Mouse (Mus musculus): ENCODE results near the gene Mmel1. TPM values are rescaled to one million over a fixed set of nuclear protein-coding genes. Genes with fewer than 3 reads are reported as not detected.

Mmel1 gene
- polyA plus RNA-seq, 1 experiment from 2014 or later = not detected

DNA sequence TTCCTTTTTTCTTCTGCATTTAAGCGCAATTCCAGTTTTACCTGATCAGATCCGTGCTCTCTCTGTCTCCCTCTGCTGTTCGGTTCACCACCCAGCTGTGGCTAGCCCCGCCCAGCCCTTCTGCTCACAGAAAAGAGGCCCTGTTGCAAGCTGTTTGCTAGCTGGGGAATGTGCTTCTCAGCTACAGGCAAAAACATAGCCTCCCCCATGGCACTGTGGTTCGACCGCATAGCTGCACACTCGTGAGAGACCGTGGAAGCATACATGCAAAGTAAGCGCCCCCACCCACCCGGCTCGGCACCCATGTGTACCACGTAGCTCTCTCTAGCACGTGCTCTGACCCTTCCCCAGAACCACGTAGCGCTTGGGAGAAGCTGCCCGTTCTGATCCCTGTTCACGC lies 38.4 kb downstream of the Mmel1 start:
- peaks cover 10% of the 10 kb centered on the region for H3K4me1 ChIP-seq (ENCODE audit: control insufficient read depth, insufficient read depth, low read length)
- no peaks in the 10 kb centered on the region for H3K9me3 ChIP-seq (ENCODE audit: control insufficient read depth, low read length)
- no peak overlapping the region for H3K4me2 ChIP-seq (ENCODE audit: low read depth, severe bottlenecking)
- 52% methylated on average over 17 of the region's 17 CpGs for WGBS
- H3K27me3 ChIP-seq (ENCODE audit: control insufficient read depth, insufficient read depth, low read length) = no peaks in the 10 kb centered on the region
- no peak overlapping the region for H3K9ac ChIP-seq (ENCODE audit: low read length)
- peak; percentile 84 for DNase-seq (ENCODE audit: low spot score)
- H3K27ac ChIP-seq (replicated peaks; ENCODE audit: low read depth, low read length) = no peak overlapping the region
- peak; percentile 45; the same call in 1 of the 2 replicates for ATAC-seq (ENCODE audit: insufficient number of reproducible peaks, low FRiP score, low TSS enrichment, low read depth)
- H3K4me3 ChIP-seq (ENCODE audit: low read depth, low read length) = no peak overlapping the region
- H3K36me3 ChIP-seq (ENCODE audit: control insufficient read depth, insufficient read depth, low read length) = no peaks in the 10 kb centered on the region

DNA sequence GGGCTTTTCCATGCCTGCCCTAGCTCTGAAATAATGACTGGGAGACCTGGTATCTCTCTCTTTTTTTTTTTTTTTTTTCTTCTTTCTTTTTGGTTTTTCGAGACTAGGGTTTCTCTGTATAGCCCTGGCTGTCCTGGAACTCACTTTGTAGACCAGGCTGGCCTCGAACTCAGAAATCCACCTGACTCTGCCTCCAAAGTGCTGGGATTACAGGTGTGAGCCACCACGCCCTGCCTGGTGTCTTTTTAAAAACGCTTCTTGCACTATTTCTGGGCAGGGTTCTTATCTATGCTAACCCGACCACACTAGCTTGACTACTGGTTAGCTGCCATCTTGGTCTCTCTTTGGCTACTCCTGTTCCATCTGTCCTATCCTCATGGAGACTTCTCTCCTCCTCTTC lies 39.1 kb downstream of the Mmel1 start:
- ATAC-seq (ENCODE audit: insufficient number of reproducible peaks, low FRiP score, low TSS enrichment, low read depth) = no peak
- Histone ChIP-seq H3K4me1 (ENCODE audit: control insufficient read depth, insufficient read depth, low read length) (peaks cover 10% of the 10 kb centered on the region), H3K4me2 (ENCODE audit: low read depth, severe bottlenecking) (no peak overlapping the region), H3K9ac (ENCODE audit: low read length) (no peak overlapping the region), H3K36me3 (ENCODE audit: control insufficient read depth, insufficient read depth, low read length) (no peaks in the 10 kb centered on the region), H3K27ac (replicated peaks; ENCODE audit: low read depth, low read length) (no peak overlapping the region), H3K4me3 (ENCODE audit: low read depth, low read length) (no peak overlapping the region), H3K9me3 (ENCODE audit: control insufficient read depth, low read length) (no peaks in the 10 kb centered on the region), H3K27me3 (ENCODE audit: control insufficient read depth, insufficient read depth, low read length) (no peaks in the 10 kb centered on the region)
- WGBS = 89% methylated on average over 5 of the region's 5 CpGs
- DNase-seq (ENCODE audit: low spot score) = no peak

DNA sequence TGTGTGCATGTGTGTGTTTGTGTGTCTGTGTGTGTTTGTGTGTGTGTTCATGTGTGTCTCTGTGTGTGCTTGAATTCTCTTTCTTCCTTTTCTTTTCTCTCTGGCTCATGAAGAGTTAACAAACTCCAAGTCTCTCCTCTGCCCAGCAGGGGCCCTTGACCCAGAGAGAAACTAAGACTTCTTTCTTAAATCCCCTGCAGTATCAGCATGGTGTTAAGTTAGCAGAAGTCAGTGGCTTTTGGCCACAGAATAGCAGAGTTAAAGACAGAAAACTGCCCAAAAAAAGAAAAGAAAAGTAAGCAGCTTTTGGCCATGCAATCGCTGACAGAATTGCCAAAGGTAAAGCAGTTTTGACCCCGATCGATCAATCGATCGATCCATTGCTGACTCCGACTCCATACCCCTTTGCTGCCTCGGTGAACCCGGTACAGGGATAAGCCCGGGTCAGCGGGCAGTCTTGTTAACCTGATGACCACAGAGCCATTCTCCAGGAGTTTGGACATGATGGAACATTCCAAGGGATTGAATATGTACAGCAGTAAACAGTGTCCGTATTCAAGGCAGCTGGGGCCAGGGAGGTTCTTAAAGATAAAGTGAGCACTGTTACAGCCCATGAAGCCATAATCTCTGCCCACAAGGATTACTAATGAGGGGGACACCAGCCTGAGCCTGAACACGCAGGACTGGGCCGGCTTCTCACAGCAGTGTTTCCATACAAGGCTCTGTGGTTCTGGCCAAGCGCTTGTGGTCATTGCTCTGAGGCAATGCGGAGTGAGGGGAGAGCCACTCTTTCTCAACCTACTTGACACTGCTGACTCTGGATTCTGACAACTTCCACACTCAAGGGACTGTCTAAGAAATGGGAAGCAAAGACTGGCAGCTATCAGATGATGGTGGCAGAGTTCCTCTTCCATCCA lies 41.5 kb downstream of the Mmel1 start:
- 37% methylated on average over 15 of the region's 15 CpGs for WGBS
- Histone ChIP-seq H3K9ac (ENCODE audit: low read length) (no peak overlapping the region), H3K27ac (replicated peaks; ENCODE audit: low read depth, low read length) (no peak overlapping the region), H3K9me3 (ENCODE audit: control insufficient read depth, low read length) (no peaks in the 10 kb centered on the region), H3K27me3 (ENCODE audit: control insufficient read depth, insufficient read depth, low read length) (no peaks in the 10 kb centered on the region), H3K36me3 (ENCODE audit: control insufficient read depth, insufficient read depth, low read length) (no peaks in the 10 kb centered on the region), H3K4me2 (ENCODE audit: low read depth, severe bottlenecking) (no peak overlapping the region), H3K4me3 (ENCODE audit: low read depth, low read length) (no peak overlapping the region), H3K4me1 (ENCODE audit: control insufficient read depth, insufficient read depth, low read length) (peaks cover 6% of the 10 kb centered on the region)
- ATAC-seq (ENCODE audit: insufficient number of reproducible peaks, low FRiP score, low TSS enrichment, low read depth) (no peak), DNase-seq (ENCODE audit: low spot score) (no peak)

DNA sequence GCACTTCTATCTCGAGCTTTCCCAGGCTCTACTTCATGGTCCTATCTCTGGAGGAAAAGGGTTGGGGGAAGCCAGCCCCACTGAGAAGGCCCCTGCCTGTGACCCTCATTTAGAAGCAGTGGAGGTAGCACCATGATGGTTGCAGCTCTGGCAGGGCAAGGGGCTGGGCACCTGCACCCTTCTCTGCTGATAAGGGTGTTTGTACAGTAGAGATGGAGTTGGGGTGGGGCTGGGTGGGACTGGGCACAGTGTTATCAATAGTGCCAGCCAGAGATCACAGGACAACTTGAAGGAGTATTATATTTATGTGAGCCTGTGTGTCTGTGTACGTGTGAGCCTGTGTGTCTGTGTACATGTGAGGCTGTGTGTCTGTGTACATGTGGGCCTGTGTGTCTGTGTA lies 42.3 kb downstream of the Mmel1 start:
- ATAC-seq (ENCODE audit: insufficient number of reproducible peaks, low FRiP score, low TSS enrichment, low read depth) = no peak
- no peak for DNase-seq (ENCODE audit: low spot score)
- Histone ChIP-seq H3K9me3 (ENCODE audit: control insufficient read depth, low read length) (no peaks in the 10 kb centered on the region), H3K9ac (ENCODE audit: low read length) (no peak overlapping the region), H3K4me1 (ENCODE audit: control insufficient read depth, insufficient read depth, low read length) (peaks cover 6% of the 10 kb centered on the region), H3K27ac (replicated peaks; ENCODE audit: low read depth, low read length) (no peak overlapping the region), H3K27me3 (ENCODE audit: control insufficient read depth, insufficient read depth, low read length) (no peaks in the 10 kb centered on the region), H3K4me3 (ENCODE audit: low read depth, low read length) (no peak overlapping the region), H3K36me3 (ENCODE audit: control insufficient read depth, insufficient read depth, low read length) (no peaks in the 10 kb centered on the region), H3K4me2 (ENCODE audit: low read depth, severe bottlenecking) (no peak overlapping the region)
- 86% methylated on average over 2 of the region's 2 CpGs for WGBS

DNA sequence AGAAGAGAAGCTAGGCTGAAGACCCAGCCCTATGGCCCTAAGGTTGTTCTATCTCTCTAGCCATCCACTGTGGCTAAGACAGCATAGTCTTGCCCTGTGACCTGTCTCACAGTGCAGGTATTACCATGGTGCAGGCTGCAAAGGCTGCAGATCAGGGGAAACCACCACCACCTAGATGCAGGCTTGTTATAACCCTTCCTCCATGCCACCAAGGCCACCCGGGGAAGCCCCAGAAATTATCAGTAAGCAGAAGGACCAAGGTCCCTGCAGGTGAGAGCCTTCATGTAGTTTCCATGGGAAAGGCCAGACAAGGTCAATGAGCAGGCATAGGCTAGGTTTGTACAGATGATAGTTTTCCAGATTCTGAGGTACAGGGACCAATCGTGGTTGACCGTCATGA lies 44.5 kb downstream of the Mmel1 start:
- Histone ChIP-seq H3K36me3 (ENCODE audit: control insufficient read depth, insufficient read depth, low read length) (peaks cover 3% of the 10 kb centered on the region; the same call in 1 of the 2 replicates), H3K4me1 (ENCODE audit: control insufficient read depth, insufficient read depth, low read length) (peaks cover 4% of the 10 kb centered on the region), H3K4me2 (ENCODE audit: low read depth, severe bottlenecking) (no peak overlapping the region), H3K4me3 (ENCODE audit: low read depth, low read length) (no peak overlapping the region), H3K27me3 (ENCODE audit: control insufficient read depth, insufficient read depth, low read length) (no peaks in the 10 kb centered on the region), H3K9me3 (ENCODE audit: control insufficient read depth, low read length) (no peaks in the 10 kb centered on the region), H3K27ac (replicated peaks; ENCODE audit: low read depth, low read length) (no peak overlapping the region), H3K9ac (ENCODE audit: low read length) (no peak overlapping the region)
- WGBS = 93% methylated on average over 3 of the region's 3 CpGs
- no peak for ATAC-seq (ENCODE audit: insufficient number of reproducible peaks, low FRiP score, low TSS enrichment, low read depth)
- no peak for DNase-seq (ENCODE audit: low spot score)

DNA sequence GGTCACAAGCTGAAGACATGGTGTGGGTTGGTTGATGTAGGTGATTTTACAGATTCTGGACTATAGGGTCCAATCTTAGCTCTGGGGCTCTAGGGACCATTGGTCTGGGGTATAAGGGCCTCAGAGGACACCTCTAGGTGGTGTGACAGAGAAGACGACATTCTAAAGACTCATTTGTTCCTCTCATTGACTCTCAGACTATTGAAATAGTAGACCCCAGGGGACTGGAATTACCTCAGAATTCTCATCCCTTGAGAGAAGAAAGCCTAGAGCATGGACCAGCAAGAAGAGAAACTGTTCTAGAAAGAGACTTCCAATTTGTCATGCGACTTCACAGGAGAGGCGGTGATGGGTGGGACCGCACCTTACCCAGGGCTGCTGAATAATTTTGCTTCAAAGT lies 44.9 kb downstream of the Mmel1 start:
- H3K27ac ChIP-seq (replicated peaks; ENCODE audit: low read depth, low read length) = no peak overlapping the region
- H3K4me3 ChIP-seq (ENCODE audit: low read depth, low read length) = no peak overlapping the region
- peaks cover 3% of the 10 kb centered on the region; the same call in 1 of the 2 replicates for H3K36me3 ChIP-seq (ENCODE audit: control insufficient read depth, insufficient read depth, low read length)
- H3K9me3 ChIP-seq (ENCODE audit: control insufficient read depth, low read length) = no peaks in the 10 kb centered on the region
- WGBS = 96% methylated on average over 4 of the region's 4 CpGs
- DNase-seq (ENCODE audit: low spot score) (no peak), ATAC-seq (ENCODE audit: insufficient number of reproducible peaks, low FRiP score, low TSS enrichment, low read depth) (no peak)
- no peak overlapping the region for H3K4me2 ChIP-seq (ENCODE audit: low read depth, severe bottlenecking)
- H3K4me1 ChIP-seq (ENCODE audit: control insufficient read depth, insufficient read depth, low read length) = peaks cover 4% of the 10 kb centered on the region
- no peak overlapping the region for H3K9ac ChIP-seq (ENCODE audit: low read length)
- no peaks in the 10 kb centered on the region for H3K27me3 ChIP-seq (ENCODE audit: control insufficient read depth, insufficient read depth, low read length)

DNA sequence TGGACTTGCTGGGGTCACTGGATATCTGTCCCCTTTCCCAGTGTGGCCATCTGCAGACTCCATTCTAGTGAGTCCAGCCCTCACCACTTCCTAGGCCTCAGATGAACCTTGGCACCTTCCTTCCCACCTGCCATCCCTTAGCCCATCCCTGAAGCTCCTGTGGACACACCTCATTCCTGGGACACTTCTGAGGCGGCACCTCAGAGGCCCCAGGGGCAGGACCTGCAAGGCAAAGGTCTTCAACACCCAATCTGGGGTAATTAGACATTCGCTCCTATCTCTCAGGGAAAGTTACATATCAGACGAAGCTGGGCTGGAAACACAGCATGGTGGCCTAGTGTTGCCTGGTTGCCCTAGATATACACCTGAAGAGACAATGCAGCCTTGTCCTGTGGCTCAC lies 45.3 kb downstream of the Mmel1 start:
- Histone ChIP-seq H3K9ac (ENCODE audit: low read length) (no peak overlapping the region), H3K27ac (replicated peaks; ENCODE audit: low read depth, low read length) (no peak overlapping the region), H3K4me1 (ENCODE audit: control insufficient read depth, insufficient read depth, low read length) (peaks cover 4% of the 10 kb centered on the region), H3K4me3 (ENCODE audit: low read depth, low read length) (no peak overlapping the region), H3K4me2 (ENCODE audit: low read depth, severe bottlenecking) (no peak overlapping the region), H3K36me3 (ENCODE audit: control insufficient read depth, insufficient read depth, low read length) (peaks cover 3% of the 10 kb centered on the region; the same call in 1 of the 2 replicates), H3K27me3 (ENCODE audit: control insufficient read depth, insufficient read depth, low read length) (no peaks in the 10 kb centered on the region), H3K9me3 (ENCODE audit: control insufficient read depth, low read length) (no peaks in the 10 kb centered on the region)
- DNase-seq (ENCODE audit: low spot score) = no peak
- 76% methylated on average over 3 of the region's 3 CpGs for WGBS
- no peak for ATAC-seq (ENCODE audit: insufficient number of reproducible peaks, low FRiP score, low TSS enrichment, low read depth)

DNA sequence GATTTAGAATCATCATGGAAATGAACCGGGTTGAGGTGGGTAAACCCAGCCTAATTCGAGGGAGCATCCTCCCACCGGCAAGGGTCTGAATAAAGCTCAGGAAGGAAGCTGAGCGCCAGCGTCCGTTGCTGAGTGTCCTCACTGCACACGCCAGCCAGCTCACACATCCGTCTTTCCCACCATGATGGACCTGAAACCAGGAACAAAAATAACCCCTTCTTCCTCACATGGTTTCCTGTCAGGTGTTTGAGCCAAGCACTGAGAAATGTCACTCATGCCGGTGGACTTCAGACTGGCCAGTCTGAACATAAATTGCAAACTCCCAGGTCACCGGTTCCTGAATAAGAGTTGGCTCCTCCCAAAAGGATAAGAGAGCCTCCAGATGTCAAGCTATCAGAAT lies 45.9 kb downstream of the Mmel1 start:
- H3K27ac ChIP-seq (replicated peaks; ENCODE audit: low read depth, low read length) = no peak overlapping the region
- ATAC-seq (ENCODE audit: insufficient number of reproducible peaks, low FRiP score, low TSS enrichment, low read depth) (no peak), DNase-seq (ENCODE audit: low spot score) (no peak)
- no peaks in the 10 kb centered on the region for H3K9me3 ChIP-seq (ENCODE audit: control insufficient read depth, low read length)
- H3K4me2 ChIP-seq (ENCODE audit: low read depth, severe bottlenecking) = no peak overlapping the region
- no peak overlapping the region for H3K9ac ChIP-seq (ENCODE audit: low read length)
- peaks cover 4% of the 10 kb centered on the region for H3K4me1 ChIP-seq (ENCODE audit: control insufficient read depth, insufficient read depth, low read length)
- no peaks in the 10 kb centered on the region for H3K27me3 ChIP-seq (ENCODE audit: control insufficient read depth, insufficient read depth, low read length)
- no peak overlapping the region for H3K4me3 ChIP-seq (ENCODE audit: low read depth, low read length)
- 83% methylated on average over 10 of the region's 10 CpGs for WGBS
- H3K36me3 ChIP-seq (ENCODE audit: control insufficient read depth, insufficient read depth, low read length) = peaks cover 3% of the 10 kb centered on the region; the same call in 1 of the 2 replicates

Measured in limb, embryonic 11.5 days (tissue).